Mouse (Mus musculus) heart, adult 2 months (tissue): ENCODE measurements at regions not wholly inside any gene's neighbourhood (a gene's known extent, or its start where the extent isn't known, plus 50 kb on each side); places are given as distances from the start of the nearest gene placed in this dataset.

ENCODE experiments used
- EP300 ChIP-seq: fragments of 200-500 bp; IDR thresholded peaks from 2 replicates; pipeline ENCODE4 v1.6.1; 2011; ENCODE audit warnings: low read depth, low read length, control low read depth; ENCODE audit not compliant: insufficient read depth
- POLR2A ChIP-seq: fragments of 200-500 bp; IDR thresholded peaks from 2 replicates; pipeline ENCODE4 v1.6.1; 2011; ENCODE audit warnings: mild to moderate bottlenecking, low read depth, low read length, control low read depth; ENCODE audit not compliant: insufficient read depth

- TF ChIP-seq POLR2A (no peak), EP300 (no peak)
These were observed 516.4 kb upstream of the Tenm3 start for GRCm38 (mm10) chr8:49360121-49360520.
